Mouse (Mus musculus) limb, embryonic 11.5 days (tissue): ENCODE data around the gene Olfr1535. TPM values are rescaled to one million over a fixed set of nuclear protein-coding genes. Genes with fewer than 3 reads are reported as not detected.

Experiments
- ATAC-seq: fragments of 200-750 bp; cut with Nextera tagmentation; 2 replicates; pipeline ENCODE4 v1.8.0; 2017; ENCODE audit warnings: low read depth; ENCODE audit not compliant: insufficient number of reproducible peaks, low FRiP score, low TSS enrichment
- DNase-seq: peaks from one replicate; pipeline ENCODE4 v3.0.0-alpha.2; 2015; ENCODE audit warnings: low spot score
- H3K27ac ChIP-seq: fragments of 300-500 bp; sonication (generic); replicated peaks from 2 replicates; pipeline ENCODE4 v1.5.1; 2014; ENCODE audit warnings: low read depth, mild to moderate bottlenecking, low read length
- H3K27me3 ChIP-seq: fragments of 300-500 bp; sonication (generic); 2 replicates; pipeline ENCODE4 v1.6.1; 2014; ENCODE audit warnings: mild to moderate bottlenecking, low read length, mixed read lengths; ENCODE audit not compliant: control insufficient read depth, insufficient read depth
- H3K36me3 ChIP-seq: fragments of 300-500 bp; sonication (generic); 2 replicates; pipeline ENCODE4 v1.6.1; 2014; ENCODE audit warnings: mild to moderate bottlenecking, low read length, moderate library complexity, mixed read lengths; ENCODE audit not compliant: control insufficient read depth, insufficient read depth
- H3K4me1 ChIP-seq: fragments of 300-500 bp; sonication (generic); 2 replicates; pipeline ENCODE4 v1.6.1; 2014; ENCODE audit warnings: low read length, mixed read lengths; ENCODE audit not compliant: control insufficient read depth, insufficient read depth
- H3K4me2 ChIP-seq: fragments of 300-500 bp; sonication (generic); 2 replicates; pipeline ENCODE4 v1.6.1; 2014; ENCODE audit warnings: low read depth, mild to moderate bottlenecking, moderate library complexity; ENCODE audit not compliant: severe bottlenecking
- H3K4me3 ChIP-seq: fragments of 300-500 bp; sonication (generic); 2 replicates; pipeline ENCODE4 v1.5.1; 2014; ENCODE audit warnings: low read depth, low read length
- H3K9ac ChIP-seq: fragments of 300-500 bp; sonication (generic); 2 replicates; pipeline ENCODE4 v1.6.1; 2014; ENCODE audit warnings: mild to moderate bottlenecking, low read length
- H3K9me3 ChIP-seq: fragments of 300-500 bp; sonication (generic); 2 replicates; pipeline ENCODE4 v1.6.1; 2016; ENCODE audit warnings: low read length; ENCODE audit not compliant: control insufficient read depth
- WGBS: fragments of 180-500 bp; shearing (Covaris S2); extraction: QIAGEN DNeasy Blood & Tissue Kit; methylation state at CpG from one replicate; pipeline ENCODE4 v1.1.7; 2014; 5-methylcytosine and 5-hydroxymethylcytosine counted together
- polyA plus RNA-seq: library from polyadenylated mRNA; unstranded; fragments of >200 nt; fragmentation: Nextera tagmentation; extraction: Ambion mirVana; gene quantifications from 2 replicates; pipeline ENCODE4 v1.2.1, GENCODE M21; 2014

Olfr1535 gene
- polyA plus RNA-seq: 0.05 TPM in 1 of 2 replicates, not detected in the other

GRCm38 (mm10) chr13:21559793-21560192 lies at the start of gene Olfr1535:
Gene Olfr1535, minus strand, starts transcription at chr13:21559893.
- H3K4me2 ChIP-seq: no peak within 1 kb of the TSS
- H3K4me3 ChIP-seq: no peak within 1 kb of the TSS
- no peak within 1 kb of the TSS for H3K27ac ChIP-seq
- no peaks in the 10 kb centered on the region for H3K4me1 ChIP-seq
- no peak within 1 kb of the TSS for H3K9ac ChIP-seq
- no peaks in the 10 kb centered on the region for H3K9me3 ChIP-seq
- no peaks in the 10 kb centered on the region for H3K36me3 ChIP-seq
- ATAC-seq: no peak
- WGBS: 63% methylated on average over 1 of the region's 1 CpGs
- DNase-seq: no peak
- no peaks in the 10 kb centered on the region for H3K27me3 ChIP-seq

GRCm38 (mm10) chr13:21591618-21592017 lies 31.9 kb upstream of the Olfr1535 start:
- no peak for ATAC-seq
- no peaks in the 10 kb centered on the region for H3K4me1 ChIP-seq
- no peaks in the 10 kb centered on the region for H3K36me3 ChIP-seq
- no peak overlapping the region for H3K9ac ChIP-seq
- H3K27me3 ChIP-seq: no peaks in the 10 kb centered on the region
- no peak overlapping the region for H3K27ac ChIP-seq
- no peak for DNase-seq
- 67% methylated on average over 2 of the region's 2 CpGs for WGBS
- H3K4me3 ChIP-seq: no peak overlapping the region
- no peak overlapping the region for H3K4me2 ChIP-seq
- no peaks in the 10 kb centered on the region for H3K9me3 ChIP-seq

- no peak within 1 kb of the TSS for H3K4me2 ChIP-seq
- H3K9ac ChIP-seq: no peak within 1 kb of the TSS
- no peak for ATAC-seq
- no peaks in the 10 kb centered on the region for H3K4me1 ChIP-seq
- DNase-seq: no peak
- no peaks in the 10 kb centered on the region for H3K27me3 ChIP-seq
- no peak within 1 kb of the TSS for H3K27ac ChIP-seq
- H3K9me3 ChIP-seq: no peaks in the 10 kb centered on the region
- H3K36me3 ChIP-seq: no peaks in the 10 kb centered on the region
- H3K4me3 ChIP-seq: no peak within 1 kb of the TSS
- 84% methylated on average over 2 of the region's 2 CpGs for WGBS
These were observed 22.0 kb upstream of the Olfr1535 start, which contains the start of gene Olfr1364 for GRCm38 (mm10) chr13:21581659-21582058. Gene Olfr1364, minus strand, starts transcription at chr13:21581759.

- no peak for ATAC-seq
- H3K4me1 ChIP-seq: no peaks in the 10 kb centered on the region
- H3K9me3 ChIP-seq: no peaks in the 10 kb centered on the region
- H3K9ac ChIP-seq: no peak overlapping the region
- no peak for DNase-seq
- whole genome bisulfite sequencing: 70% methylated on average over 3 of the region's 3 CpGs
- H3K36me3 ChIP-seq: no peaks in the 10 kb centered on the region
- H3K27me3 ChIP-seq: no peaks in the 10 kb centered on the region
- no peak overlapping the region for H3K27ac ChIP-seq
- H3K4me3 ChIP-seq: no peak overlapping the region
- H3K4me2 ChIP-seq: no peak overlapping the region
These were observed 9.1 kb downstream of the Olfr1535 start for GRCm38 (mm10) chr13:21550416-21551110.

GRCm38 (mm10) chr13:21549487-21549886 lies 10.2 kb downstream of the Olfr1535 start:
- no peaks in the 10 kb centered on the region for H3K36me3 ChIP-seq
- no peak overlapping the region for H3K27ac ChIP-seq
- no peak for ATAC-seq
- no peak overlapping the region for H3K9ac ChIP-seq
- no peaks in the 10 kb centered on the region for H3K9me3 ChIP-seq
- no peak overlapping the region for H3K4me3 ChIP-seq
- H3K27me3 ChIP-seq: no peaks in the 10 kb centered on the region
- DNase-seq: no peak
- H3K4me2 ChIP-seq: no peak overlapping the region
- no peaks in the 10 kb centered on the region for H3K4me1 ChIP-seq
- 92% methylated on average over 3 of the region's 3 CpGs for WGBS

DNA sequence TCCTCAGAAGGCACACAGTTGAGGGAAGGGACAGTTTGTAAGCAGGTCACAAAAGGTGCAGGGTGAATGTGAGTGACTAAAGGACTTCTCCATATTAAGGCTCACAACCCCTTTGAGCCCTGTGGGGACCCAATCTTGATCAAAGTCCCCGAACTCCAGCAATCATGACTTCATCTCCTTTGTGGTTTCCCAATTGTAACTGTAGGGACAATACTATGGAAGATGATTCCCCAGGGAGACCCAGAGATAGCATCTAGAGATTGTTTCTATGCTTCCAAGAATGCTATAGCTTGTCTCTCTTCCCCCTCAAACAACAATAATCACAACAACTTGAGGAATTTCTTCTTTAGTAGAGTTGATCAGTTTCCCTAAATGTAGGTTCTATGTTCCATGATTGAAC lies 17.0 kb downstream of the Olfr1535 start, which contains the start of gene Olfr1366:
Olfr1366 (minus strand) TSS at position 101 of the 400 bp plus-strand sequence.
- DNase-seq (no peak), ATAC-seq (no peak)

GRCm38 (mm10) chr13:21530781-21531201 lies 28.9 kb downstream of the Olfr1535 start, which contains the start of gene Zkscan8:
Gene Zkscan8, minus strand, starts transcription at chr13:21531120.
- DNase-seq (peak; percentile 92), ATAC-seq (peak; percentile 96)
- H3K4me2 ChIP-seq: peak within 1 kb of the TSS; percentile 44
- no peaks in the 10 kb centered on the region for H3K4me1 ChIP-seq
- no peaks in the 10 kb centered on the region for H3K27me3 ChIP-seq
- H3K9me3 ChIP-seq: no peaks in the 10 kb centered on the region
- H3K36me3 ChIP-seq: no peaks in the 10 kb centered on the region
- peak within 1 kb of the TSS; percentile 77 for H3K4me3 ChIP-seq
- peak within 1 kb of the TSS; percentile 99 for H3K9ac ChIP-seq
- H3K27ac ChIP-seq: peak within 1 kb of the TSS; percentile 94
- WGBS: 0% methylated on average over 39 of the region's 39 CpGs

More for the DNA sequence above, 17.0 kb downstream of the Olfr1535 start, which contains the start of gene Olfr1366:
- WGBS: 76% methylated on average over 1 of the region's 1 CpGs
- Histone ChIP-seq H3K36me3 (no peaks in the 10 kb centered on the region), H3K4me2 (no peak within 1 kb of the TSS), H3K9me3 (no peaks in the 10 kb centered on the region), H3K4me1 (no peaks in the 10 kb centered on the region), H3K4me3 (no peak within 1 kb of the TSS), H3K27me3 (no peaks in the 10 kb centered on the region), H3K27ac (no peak within 1 kb of the TSS), H3K9ac (no peak within 1 kb of the TSS)

GRCm38 (mm10) chr13:21530136-21530535 lies 29.6 kb downstream of the Olfr1535 start:
- no peak for DNase-seq
- H3K27ac ChIP-seq: no peak overlapping the region
- 54% methylated on average over 7 of the region's 7 CpGs for WGBS

More at GRCm38 (mm10) chr13:21530136-21530535, 29.6 kb downstream of the Olfr1535 start:
- Histone ChIP-seq H3K4me2 (peak overlapping the region; percentile 40), H3K9ac (no peak overlapping the region), H3K36me3 (no peaks in the 10 kb centered on the region), H3K27me3 (no peaks in the 10 kb centered on the region), H3K4me3 (peak overlapping the region; percentile 77), H3K4me1 (no peaks in the 10 kb centered on the region), H3K9me3 (no peaks in the 10 kb centered on the region)
- no peak for ATAC-seq
